Mouse (Mus musculus) ES-CJ7 (cell line): Measurements from ENCODE around the gene Prdm9.
"Not testable (repeated sequence)": the region's sequence is repeated elsewhere in the genome, so short reads cannot be mapped to it uniquely, and the experiment has no call there.

ENCODE experiments used
- DNase-seq: peaks from one replicate; pipeline ENCODE4 v3.0.0; 2011; ENCODE audit warnings: low read depth, low spot score

Prdm9 gene

GRCm38 (mm10) chr17:15564014-15564927, at the start of gene Prdm9:
Gene Prdm9 (minus strand): TSS chr17:15564354.
- peak; percentile 98 for DNase-seq

- no peak for DNase-seq
These were observed 35.3 kb upstream of the Prdm9 start for GRCm38 (mm10) chr17:15599496-15599895.

- no peak for DNase-seq
These were observed 27.2 kb upstream of the Prdm9 start for GRCm38 (mm10) chr17:15591216-15591881.

- DNase-seq = no peak
These were observed 24.0 kb upstream of the Prdm9 start for GRCm38 (mm10) chr17:15588116-15588515.

- DNase-seq = peak; percentile 73
These were observed 21.5 kb upstream of the Prdm9 start for GRCm38 (mm10) chr17:15585691-15586090.

- no peak for DNase-seq
These were observed 18.9 kb upstream of the Prdm9 start for GRCm38 (mm10) chr17:15583071-15583470.

- DNase-seq = no peak
These were observed 15.9 kb upstream of the Prdm9 start for GRCm38 (mm10) chr17:15580072-15580447.

- no peak for DNase-seq
These were observed 15.4 kb upstream of the Prdm9 start for GRCm38 (mm10) chr17:15579410-15580071.

- DNase-seq = peak; percentile 46
These were observed 13.1 kb upstream of the Prdm9 start for GRCm38 (mm10) chr17:15577291-15577694.

- DNase-seq = no peak
These were observed 10.9 kb upstream of the Prdm9 start for GRCm38 (mm10) chr17:15575056-15575455.

GRCm38 (mm10) chr17:15566908-15567307, 2.8 kb upstream of the Prdm9 start:
- peak; percentile 52 for DNase-seq

- no peak for DNase-seq
These were observed 760 bp upstream of the Prdm9 start for GRCm38 (mm10) chr17:15564928-15565300.

- DNase-seq = no peak
These were observed 4.2 kb downstream of the Prdm9 start for GRCm38 (mm10) chr17:15559946-15560345.

GRCm38 (mm10) chr17:15549713-15550112, 14.4 kb downstream of the Prdm9 start:
- DNase-seq = no peak

- no peak for DNase-seq
These were observed 17.7 kb downstream of the Prdm9 start for GRCm38 (mm10) chr17:15546440-15546839.

- DNase-seq = not testable (repeated sequence)
These were observed 20.3 kb downstream of the Prdm9 start for GRCm38 (mm10) chr17:15543868-15544267.

GRCm38 (mm10) chr17:15540309-15540708, 23.8 kb downstream of the Prdm9 start:
- no peak for DNase-seq

- peak; percentile 49 for DNase-seq
These were observed 27.7 kb downstream of the Prdm9 start for GRCm38 (mm10) chr17:15536457-15536904.

GRCm38 (mm10) chr17:15535943-15536342, 28.2 kb downstream of the Prdm9 start:
- DNase-seq = no peak

GRCm38 (mm10) chr17:15535162-15535800, 28.9 kb downstream of the Prdm9 start:
- no peak for DNase-seq

- peak; percentile 69 for DNase-seq
These were observed 34.0 kb downstream of the Prdm9 start for GRCm38 (mm10) chr17:15530141-15530540.

- DNase-seq = no peak
These were observed 35.3 kb downstream of the Prdm9 start for GRCm38 (mm10) chr17:15528887-15529286.
